Mouse (Mus musculus) forebrain, embryonic 11.5 days (tissue): ENCODE data around the gene Lpp. TPM values are rescaled to one million over a fixed set of nuclear protein-coding genes. Genes with fewer than 3 reads are reported as not detected.

ENCODE experiments used
- ATAC-seq: fragments of 200-750 bp; cut with Nextera tagmentation; replicated peaks from 2 replicates; pipeline ENCODE4 v1.8.0; 2017; ENCODE audit warnings: moderate TSS enrichment; ENCODE audit not compliant: low FRiP score
- DNase-seq: peaks from one replicate; pipeline ENCODE4 v3.0.0-alpha.2; 2017; ENCODE audit warnings: low spot score
- H3K27ac ChIP-seq: fragments of 300-500 bp; sonication (generic); 2 replicates; pipeline ENCODE4 v1.5.1; 2014; ENCODE audit warnings: low read depth, low read length
- H3K27me3 ChIP-seq: fragments of 300-500 bp; sonication (generic); 2 replicates; pipeline ENCODE4 v1.6.1; 2014; ENCODE audit warnings: mild to moderate bottlenecking, low read length, mixed read lengths; ENCODE audit not compliant: control insufficient read depth, insufficient read depth
- H3K36me3 ChIP-seq: fragments of 300-500 bp; sonication (generic); 2 replicates; pipeline ENCODE4 v1.6.1; 2014; ENCODE audit warnings: mild to moderate bottlenecking, low read length, moderate library complexity, mixed read lengths; ENCODE audit not compliant: control insufficient read depth, insufficient read depth
- H3K4me1 ChIP-seq: fragments of 300-500 bp; sonication (generic); replicated peaks from 2 replicates; pipeline ENCODE4 v1.6.1; 2014; ENCODE audit warnings: low read length, mixed read lengths; ENCODE audit not compliant: control insufficient read depth, insufficient read depth
- H3K4me2 ChIP-seq: fragments of 300-500 bp; sonication (generic); 2 replicates; pipeline ENCODE4 v1.6.1; 2014; ENCODE audit warnings: low read depth, mild to moderate bottlenecking, low read length, moderate library complexity, mixed read lengths; ENCODE audit not compliant: severe bottlenecking
- H3K4me3 ChIP-seq: fragments of 300-500 bp; sonication (generic); 2 replicates; pipeline ENCODE4 v1.5.1; 2014; ENCODE audit warnings: low read depth, low read length
- H3K9ac ChIP-seq: fragments of 300-500 bp; sonication (generic); 2 replicates; pipeline ENCODE4 v1.6.1; 2014; ENCODE audit warnings: low read length
- H3K9me3 ChIP-seq: fragments of 300-500 bp; sonication (generic); 2 replicates; pipeline ENCODE4 v1.6.1; 2016; ENCODE audit warnings: low read length, mixed read lengths; ENCODE audit not compliant: control insufficient read depth
- WGBS: fragments of 180-500 bp; shearing (Covaris S2); extraction: QIAGEN DNeasy Blood & Tissue Kit; methylation state at CpG from one replicate; pipeline ENCODE4 v1.1.7; 2014; 5-methylcytosine and 5-hydroxymethylcytosine counted together
- polyA plus RNA-seq: library from polyadenylated mRNA; unstranded; fragments of >200 nt; fragmentation: Nextera tagmentation; extraction: Ambion mirVana; gene quantifications from 2 replicates; pipeline ENCODE4 v1.2.1, GENCODE M21; 2014

Lpp gene
- polyA plus RNA-seq, 1 experiment from 2014 or later, result 22.1 TPM

DNA sequence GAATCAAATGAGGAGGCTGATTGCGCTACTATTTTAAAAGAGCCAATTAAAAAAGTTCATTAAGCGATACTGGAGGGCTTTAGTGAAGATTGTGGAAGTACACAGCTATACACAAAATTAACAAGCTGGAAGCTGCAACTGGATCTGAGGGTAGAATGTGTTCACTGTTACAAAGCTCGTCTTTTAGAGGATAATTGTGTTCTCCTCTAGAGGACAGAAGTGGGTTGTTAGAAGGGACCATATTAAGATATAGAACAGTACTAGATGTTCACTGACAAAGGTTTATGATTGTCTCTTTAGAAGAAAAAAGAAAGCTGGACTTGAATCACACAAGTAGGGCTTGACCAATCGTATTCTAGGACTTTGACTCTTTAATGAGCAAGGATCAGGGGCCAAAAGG, 27.4 kb upstream of the Lpp start:
- no peaks in the 10 kb centered on the region for H3K27me3 ChIP-seq
- no peak overlapping the region for H3K4me3 ChIP-seq
- ATAC-seq (no peak), DNase-seq (no peak)
- WGBS, result 55% methylated on average over 4 of the region's 4 CpGs
- H3K27ac ChIP-seq, result no peak overlapping the region
- no peak overlapping the region for H3K9ac ChIP-seq
- H3K9me3 ChIP-seq, result no peaks in the 10 kb centered on the region
- no peaks in the 10 kb centered on the region for H3K36me3 ChIP-seq
- H3K4me2 ChIP-seq, result no peak overlapping the region
- H3K4me1 ChIP-seq, result no peaks in the 10 kb centered on the region

DNA sequence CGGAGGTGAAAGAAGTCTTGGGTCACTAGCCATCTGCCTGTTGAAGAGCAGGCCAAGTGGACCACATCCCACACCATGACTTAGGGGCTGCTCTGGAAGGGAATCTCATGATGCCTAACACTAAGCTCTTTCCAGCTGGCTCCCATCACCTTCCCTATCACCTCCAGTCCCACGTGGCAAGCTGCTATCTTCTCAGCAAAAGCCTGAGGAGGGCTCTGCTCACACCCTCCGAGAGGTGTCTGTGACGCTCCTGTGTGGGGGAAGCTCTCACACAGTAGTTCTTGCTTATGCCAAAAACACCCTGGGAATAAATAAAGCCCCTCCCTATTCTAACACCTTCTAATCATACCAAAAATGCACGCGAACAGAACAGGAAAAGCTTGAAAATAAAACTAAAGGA, 26.2 kb upstream of the Lpp start:
- DNase-seq, result no peak
- Histone ChIP-seq H3K27me3 (no peaks in the 10 kb centered on the region), H3K4me3 (no peak overlapping the region), H3K9me3 (no peaks in the 10 kb centered on the region), H3K4me1 (no peaks in the 10 kb centered on the region), H3K4me2 (no peak overlapping the region), H3K27ac (no peak overlapping the region), H3K9ac (no peak overlapping the region), H3K36me3 (no peaks in the 10 kb centered on the region)
- WGBS, result 76% methylated on average over 6 of the region's 6 CpGs
- no peak for ATAC-seq

DNA sequence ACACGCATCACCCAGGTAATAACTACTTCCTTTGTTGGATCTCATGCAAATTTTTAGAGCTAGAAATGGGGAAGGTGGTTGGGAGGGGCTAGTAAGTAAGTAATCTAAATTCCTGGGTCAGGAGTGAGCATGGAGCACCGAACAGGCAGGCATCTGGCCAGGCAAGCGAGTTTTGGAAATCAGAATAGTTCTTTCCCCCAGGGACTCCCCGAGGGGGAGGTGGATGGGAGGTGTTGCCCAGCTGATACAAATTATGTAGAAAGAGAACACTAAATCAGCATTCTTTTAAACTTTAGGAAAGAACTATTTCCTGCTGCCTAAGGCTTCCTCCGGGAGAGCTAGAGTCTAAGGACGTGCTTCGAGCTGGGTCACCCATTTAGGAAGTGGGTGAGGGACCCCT, 25.8 kb upstream of the Lpp start:
- H3K9ac ChIP-seq, result no peak overlapping the region
- no peak for DNase-seq
- 68% methylated on average over 7 of the region's 7 CpGs for WGBS
- no peaks in the 10 kb centered on the region for H3K4me1 ChIP-seq
- H3K9me3 ChIP-seq, result no peaks in the 10 kb centered on the region
- ATAC-seq, result no peak
- no peaks in the 10 kb centered on the region for H3K27me3 ChIP-seq
- H3K4me2 ChIP-seq, result no peak overlapping the region
- H3K27ac ChIP-seq, result no peak overlapping the region
- H3K4me3 ChIP-seq, result no peak overlapping the region
- H3K36me3 ChIP-seq, result no peaks in the 10 kb centered on the region

DNA sequence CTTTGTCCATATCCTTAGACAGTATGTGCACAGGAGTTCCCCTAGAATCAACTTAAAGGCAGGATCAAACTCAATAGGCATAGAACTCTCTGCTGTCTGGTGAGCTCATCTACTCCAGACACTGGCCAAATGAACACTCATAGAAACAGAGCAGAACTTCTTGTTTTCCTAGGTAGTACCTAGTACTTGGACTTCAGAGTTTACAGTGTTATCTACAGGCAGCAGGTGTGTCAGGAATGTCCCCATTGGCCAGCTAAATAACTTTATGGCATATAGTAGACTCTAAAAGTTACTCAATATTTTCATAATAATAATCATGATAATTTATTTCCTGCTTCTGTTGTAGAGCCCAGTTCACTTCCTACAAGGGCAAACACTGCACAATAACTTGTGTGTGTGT, 16.8 kb upstream of the Lpp start:
- no peaks in the 10 kb centered on the region for H3K27me3 ChIP-seq
- DNase-seq (no peak), ATAC-seq (no peak)
- no peak overlapping the region for H3K27ac ChIP-seq
- no peak overlapping the region for H3K4me2 ChIP-seq
- no peak overlapping the region for H3K9ac ChIP-seq
- no peaks in the 10 kb centered on the region for H3K9me3 ChIP-seq
- H3K36me3 ChIP-seq, result no peaks in the 10 kb centered on the region
- H3K4me3 ChIP-seq, result no peak overlapping the region
- H3K4me1 ChIP-seq, result no peaks in the 10 kb centered on the region

DNA sequence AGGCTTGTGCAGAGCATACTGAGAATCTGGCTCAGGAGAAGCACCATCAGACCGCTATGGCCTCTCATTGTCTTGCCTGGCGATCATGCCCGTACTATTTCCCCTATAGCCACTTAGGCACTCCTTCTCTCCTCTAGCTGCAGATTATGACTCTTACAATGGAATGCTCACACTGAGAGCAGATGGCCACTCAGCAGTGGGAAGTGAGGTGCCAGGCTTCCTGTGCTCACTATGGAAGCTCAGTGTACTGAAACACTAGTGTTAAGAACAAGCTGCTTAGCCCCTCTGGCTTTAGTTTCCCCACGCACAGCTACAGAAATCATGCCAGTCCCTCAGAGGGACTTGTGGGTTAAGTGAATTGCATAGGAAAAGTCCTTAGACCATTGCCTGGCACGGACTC, 2.7 kb upstream of the Lpp start:
- Histone ChIP-seq H3K4me2 (no peak overlapping the region), H3K4me3 (no peak overlapping the region), H3K27me3 (no peaks in the 10 kb centered on the region), H3K9me3 (no peaks in the 10 kb centered on the region), H3K9ac (no peak overlapping the region), H3K4me1 (peaks cover 5% of the 10 kb centered on the region; the same call in 1 of the 2 replicates), H3K36me3 (no peaks in the 10 kb centered on the region), H3K27ac (no peak overlapping the region)
- DNase-seq (no peak), ATAC-seq (no peak)
- 88% methylated on average over 5 of the region's 5 CpGs for WGBS

DNA sequence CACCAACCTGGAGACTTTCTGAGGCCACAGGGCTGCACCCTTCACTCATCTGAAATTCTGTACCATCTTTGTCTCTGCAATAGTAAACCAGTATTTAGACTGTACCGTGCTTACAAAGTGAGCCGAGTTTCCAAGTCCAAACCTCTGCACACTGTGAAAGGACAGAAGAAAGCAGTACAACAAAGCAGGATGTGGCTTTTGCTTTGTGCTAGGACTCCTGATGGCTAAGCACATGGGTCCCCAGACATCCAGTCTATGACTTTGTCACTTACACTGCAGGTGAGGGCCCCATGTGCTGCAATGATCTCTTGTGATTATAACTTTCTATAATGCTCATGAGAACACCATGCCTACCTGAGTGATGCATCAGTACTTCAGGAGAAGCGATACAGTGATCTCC, 2.2 kb upstream of the Lpp start:
- H3K9ac ChIP-seq, result no peak overlapping the region
- no peak for ATAC-seq
- H3K4me3 ChIP-seq, result no peak overlapping the region
- H3K27ac ChIP-seq, result no peak overlapping the region
- no peaks in the 10 kb centered on the region for H3K27me3 ChIP-seq
- H3K4me1 ChIP-seq, result peaks cover 5% of the 10 kb centered on the region; the same call in 1 of the 2 replicates
- H3K36me3 ChIP-seq, result no peaks in the 10 kb centered on the region
- H3K9me3 ChIP-seq, result no peaks in the 10 kb centered on the region
- WGBS, result 95% methylated on average over 3 of the region's 3 CpGs
- no peak overlapping the region for H3K4me2 ChIP-seq
- no peak for DNase-seq

DNA sequence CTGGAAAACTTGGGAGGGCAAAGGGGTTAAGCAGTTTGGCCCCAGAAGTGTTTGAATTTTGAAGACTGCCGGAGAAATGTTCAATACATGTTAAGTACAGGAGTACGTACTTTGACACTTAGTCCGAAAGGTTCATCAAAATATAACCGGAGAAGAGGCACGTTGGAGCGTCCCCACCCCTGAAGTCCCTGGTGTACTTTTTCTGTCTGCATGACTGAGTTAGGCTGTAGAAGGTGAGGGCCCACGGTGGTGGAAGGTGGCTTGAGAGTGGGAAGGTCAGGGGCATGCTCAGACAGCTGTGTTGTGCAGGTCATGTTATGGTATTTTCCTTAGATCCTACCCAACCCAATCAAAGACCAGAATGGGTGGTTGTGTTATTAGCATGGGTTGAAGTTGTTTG, 1.4 kb upstream of the Lpp start:
- 94% methylated on average over 7 of the region's 7 CpGs for WGBS
- H3K27ac ChIP-seq, result no peak overlapping the region
- DNase-seq (no peak), ATAC-seq (no peak)
- H3K36me3 ChIP-seq, result no peaks in the 10 kb centered on the region
- peaks cover 5% of the 10 kb centered on the region; the same call in 1 of the 2 replicates for H3K4me1 ChIP-seq
- H3K4me2 ChIP-seq, result no peak overlapping the region
- no peaks in the 10 kb centered on the region for H3K9me3 ChIP-seq
- no peak overlapping the region for H3K9ac ChIP-seq
- H3K27me3 ChIP-seq, result no peaks in the 10 kb centered on the region
- H3K4me3 ChIP-seq, result no peak overlapping the region

DNA sequence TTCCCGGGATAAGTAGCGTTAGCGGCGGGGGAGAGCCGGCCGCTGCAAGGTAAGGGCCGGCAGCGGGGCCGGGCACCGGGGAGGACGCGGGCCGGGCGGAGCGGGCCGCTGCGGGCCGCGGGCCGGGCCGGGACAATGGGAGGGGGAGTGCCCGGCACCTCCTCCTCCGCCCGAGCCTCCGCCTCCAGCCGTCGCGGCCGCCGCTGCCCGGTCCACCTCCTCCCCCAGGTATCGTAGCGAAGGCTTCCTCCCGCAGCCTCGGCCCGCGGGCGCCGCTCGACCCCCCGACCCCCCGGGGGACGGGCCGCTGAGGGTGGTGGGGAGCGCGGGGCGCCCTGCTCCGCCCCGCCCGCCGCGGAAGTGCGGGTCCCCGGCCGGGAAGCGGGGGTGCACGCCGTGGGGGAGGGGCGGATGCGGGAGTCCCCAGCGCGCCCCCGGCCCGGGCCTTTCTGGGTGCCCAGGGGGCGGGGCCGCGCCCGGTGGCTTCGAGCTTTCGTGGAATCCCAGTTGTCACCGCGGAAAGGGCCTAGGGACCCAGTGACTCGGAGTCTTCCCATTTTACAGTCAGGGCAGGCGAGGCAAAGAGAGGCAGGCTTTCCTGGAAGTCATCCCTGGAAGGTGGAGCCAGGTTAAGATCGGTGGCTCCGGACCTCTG, 376 bp downstream of the Lpp start:
- DNase-seq, result peak; percentile 76
- H3K27ac ChIP-seq, result peak overlapping the region; percentile 77
- H3K9ac ChIP-seq, result peak overlapping the region; percentile 90
- WGBS, result under 1% methylated on average over 69 of the region's 76 CpGs
- H3K4me2 ChIP-seq, result peak overlapping the region; percentile 75
- ATAC-seq, result peak; percentile 76
- H3K9me3 ChIP-seq, result no peaks in the 10 kb centered on the region
- no peaks in the 10 kb centered on the region for H3K27me3 ChIP-seq
- no peaks in the 10 kb centered on the region for H3K36me3 ChIP-seq
- peak overlapping the region; percentile 89 for H3K4me3 ChIP-seq
- peaks cover 5% of the 10 kb centered on the region; the same call in 1 of the 2 replicates for H3K4me1 ChIP-seq
